Mouse (Mus musculus) embryonic facial prominence, embryonic 14.5 days (tissue): ENCODE measurements around the gene P3h4. TPM values are rescaled to one million over a fixed set of nuclear protein-coding genes. Genes with fewer than 3 reads are reported as not detected.

Experiments used
- ATAC-seq: fragments of 200-750 bp; cut with Nextera tagmentation; 2 replicates; pipeline ENCODE4 v1.8.0; 2017; ENCODE audit warnings: low read depth, moderate number of reproducible peaks, moderate TSS enrichment
- DNase-seq: peaks from one replicate; pipeline ENCODE4 v3.0.0-alpha.2; 2015; ENCODE audit warnings: low spot score
- H3K27ac ChIP-seq: fragments of 300-500 bp; sonication (generic); replicated peaks from 2 replicates; pipeline ENCODE4 v1.5.1; 2014; ENCODE audit warnings: low read depth, mild to moderate bottlenecking, low read length, moderate library complexity
- H3K27me3 ChIP-seq: fragments of 300-500 bp; sonication (generic); replicated peaks from 2 replicates; pipeline ENCODE4 v1.6.1; 2014; ENCODE audit warnings: low read length; ENCODE audit not compliant: control insufficient read depth, insufficient read depth
- H3K36me3 ChIP-seq: fragments of 300-500 bp; sonication (generic); 2 replicates; pipeline ENCODE4 v1.6.1; 2014; ENCODE audit warnings: low read length, mixed read lengths; ENCODE audit not compliant: control insufficient read depth, insufficient read depth
- H3K4me1 ChIP-seq: fragments of 300-500 bp; sonication (generic); 2 replicates; pipeline ENCODE4 v1.6.1; 2014; ENCODE audit warnings: antibody characterized with exemption, low read length; ENCODE audit not compliant: control insufficient read depth, insufficient read depth
- H3K4me2 ChIP-seq: fragments of 300-500 bp; sonication (generic); 2 replicates; pipeline ENCODE4 v1.6.1; 2014; ENCODE audit warnings: low read depth, mild to moderate bottlenecking, low read length, moderate library complexity, mixed read lengths
- H3K4me3 ChIP-seq: fragments of 300-500 bp; sonication (generic); 2 replicates; pipeline ENCODE4 v1.5.1; 2014; ENCODE audit warnings: low read depth, mild to moderate bottlenecking, low read length
- H3K9ac ChIP-seq: fragments of 300-500 bp; sonication (generic); 2 replicates; pipeline ENCODE4 v1.6.1; 2014; ENCODE audit warnings: low read depth, mild to moderate bottlenecking, low read length, moderate library complexity, mixed read lengths
- H3K9me3 ChIP-seq: fragments of 300-500 bp; sonication (generic); 2 replicates; pipeline ENCODE4 v1.6.1; 2016; ENCODE audit warnings: low read length; ENCODE audit not compliant: control insufficient read depth
- WGBS: fragments of 180-500 bp; shearing (Covaris S2); extraction: QIAGEN DNeasy Blood & Tissue Kit; methylation state at CpG from one replicate; pipeline ENCODE4 v1.1.7; 2014; 5-methylcytosine and 5-hydroxymethylcytosine counted together
- polyA plus RNA-seq: library from polyadenylated mRNA; unstranded; fragments of >200 nt; fragmentation: Nextera tagmentation; extraction: Ambion mirVana; gene quantifications from 2 replicates; pipeline ENCODE4 v1.2.1, GENCODE M21; 2014

P3h4 gene
- polyA plus RNA-seq, 1 experiment from 2014 or later = 92.8 TPM

DNA sequence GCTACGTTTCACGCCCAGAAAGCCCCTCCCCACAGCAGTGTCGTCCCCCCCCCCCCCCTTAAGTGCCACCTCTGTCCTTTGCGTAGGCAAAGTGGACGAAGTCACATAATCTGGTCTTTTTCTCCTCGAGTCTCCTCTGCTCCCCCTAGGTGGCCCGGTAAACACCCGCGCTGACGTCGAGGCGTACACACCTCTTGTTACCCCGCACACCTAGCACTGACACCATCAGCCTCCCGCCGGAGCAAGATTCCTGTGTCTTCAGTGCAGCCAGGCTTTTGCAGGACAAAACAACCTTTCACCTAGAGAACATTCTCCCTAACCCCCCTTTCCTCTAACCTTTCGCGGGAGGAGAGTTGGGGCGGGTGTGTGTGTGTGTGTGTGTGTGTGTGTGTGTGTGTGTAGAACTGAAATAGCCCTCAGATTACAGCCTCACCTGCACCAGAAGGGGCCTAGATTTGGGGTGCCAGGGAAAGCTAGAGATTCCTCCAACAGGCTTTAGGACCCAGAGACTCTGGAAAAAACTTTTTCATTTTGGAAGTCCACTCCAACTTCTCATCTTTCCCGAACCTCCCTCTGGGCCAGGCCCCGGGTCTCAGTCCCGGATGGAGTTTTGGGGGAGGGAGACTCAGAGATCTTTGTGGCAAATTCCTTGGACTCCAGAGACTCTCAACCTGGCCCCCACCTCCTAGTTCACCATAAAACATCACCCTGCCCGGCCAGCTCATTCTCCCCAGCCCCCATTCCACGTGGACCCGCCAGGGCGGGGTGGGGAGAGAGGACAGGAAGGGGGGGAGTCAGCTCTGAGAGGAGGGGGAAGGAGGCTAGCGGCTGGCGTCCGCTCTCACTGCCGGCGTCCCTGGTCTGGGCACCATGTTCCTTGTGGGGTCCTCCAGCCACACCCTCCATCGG, 532 bp upstream of the P3h4 start, which contains the start of gene Fkbp10:
Gene Fkbp10, plus strand, starts transcription at position 784 of the 909 bp plus-strand sequence.
- peaks cover 28% of the 10 kb centered on the region; the same call in 1 of the 2 replicates for H3K36me3 ChIP-seq
- peak within 1 kb of the TSS; percentile 64 for H3K4me2 ChIP-seq
- peaks cover 32% of the 10 kb centered on the region for H3K4me1 ChIP-seq
- H3K27me3 ChIP-seq = no peaks in the 10 kb centered on the region
- ATAC-seq (peak; percentile 49), DNase-seq (peak; percentile 91)
- H3K9me3 ChIP-seq = no peaks in the 10 kb centered on the region
- H3K4me3 ChIP-seq = peak within 1 kb of the TSS; percentile 76
- WGBS = 0% methylated on average over 24 of the region's 31 CpGs
- H3K9ac ChIP-seq = peak within 1 kb of the TSS; percentile 89
- peak within 1 kb of the TSS; percentile 93 for H3K27ac ChIP-seq

DNA sequence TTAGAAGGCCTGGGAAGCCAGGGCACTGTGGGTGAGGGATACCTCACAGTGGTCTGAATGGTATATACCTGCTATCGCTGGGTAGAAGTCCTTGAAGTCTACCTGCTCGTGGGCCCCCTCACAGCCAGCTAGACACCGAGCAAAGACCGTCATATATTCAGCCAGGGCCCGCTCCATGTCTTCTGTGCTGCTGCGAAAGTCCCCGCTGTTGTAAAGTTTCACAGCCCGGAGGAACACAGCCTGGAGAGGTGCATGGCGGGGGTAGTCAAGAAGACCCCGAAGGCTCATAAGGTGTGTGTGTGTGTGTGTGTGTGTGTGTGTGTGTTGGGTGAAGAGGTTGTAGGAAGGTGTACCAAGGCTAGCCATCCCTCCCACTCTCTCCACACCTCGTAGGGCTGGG, 1.1 kb downstream of the P3h4 start:
- 61% methylated on average over 11 of the region's 11 CpGs for WGBS
- Histone ChIP-seq H3K9me3 (no peaks in the 10 kb centered on the region), H3K4me1 (peaks cover 32% of the 10 kb centered on the region), H3K9ac (peak overlapping the region; percentile 89), H3K36me3 (peaks cover 32% of the 10 kb centered on the region), H3K27ac (peak overlapping the region; percentile 93; the same call in 1 of the 2 replicates), H3K27me3 (no peaks in the 10 kb centered on the region), H3K4me3 (peak overlapping the region; percentile 76), H3K4me2 (peak overlapping the region; percentile 64)
- ATAC-seq (no peak), DNase-seq (no peak)

DNA sequence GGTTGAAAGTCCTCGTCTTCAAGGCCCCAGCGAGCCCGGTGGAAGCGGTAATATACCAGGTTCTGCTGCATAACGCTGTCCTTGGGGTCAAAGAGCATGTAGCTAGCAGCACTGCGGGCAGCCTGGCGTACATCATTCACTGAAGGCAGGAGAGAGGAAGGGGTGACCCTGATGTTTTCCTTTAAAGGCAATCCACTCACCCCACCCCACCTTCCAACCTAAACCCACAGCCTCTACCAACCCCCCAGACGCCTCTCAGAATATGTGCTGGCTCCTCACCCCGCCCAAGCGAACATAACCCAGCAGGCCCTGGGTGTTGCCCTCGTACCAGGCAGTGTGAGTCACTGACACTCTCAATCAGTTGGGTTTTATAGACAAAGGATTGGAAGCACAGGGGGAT, 2.9 kb downstream of the P3h4 start:
- H3K27ac ChIP-seq = peak overlapping the region; percentile 21; the same call in 1 of the 2 replicates
- ATAC-seq (no peak), DNase-seq (no peak)
- peak overlapping the region; percentile 89; the same call in 1 of the 2 replicates for H3K9ac ChIP-seq
- H3K36me3 ChIP-seq = peaks cover 40% of the 10 kb centered on the region
- peak overlapping the region; percentile 13; the same call in 1 of the 2 replicates for H3K4me3 ChIP-seq
- 74% methylated on average over 11 of the region's 11 CpGs for WGBS
- H3K9me3 ChIP-seq = no peaks in the 10 kb centered on the region
- H3K27me3 ChIP-seq = no peaks in the 10 kb centered on the region
- H3K4me1 ChIP-seq = peaks cover 25% of the 10 kb centered on the region
- H3K4me2 ChIP-seq = peak overlapping the region; percentile 64

DNA sequence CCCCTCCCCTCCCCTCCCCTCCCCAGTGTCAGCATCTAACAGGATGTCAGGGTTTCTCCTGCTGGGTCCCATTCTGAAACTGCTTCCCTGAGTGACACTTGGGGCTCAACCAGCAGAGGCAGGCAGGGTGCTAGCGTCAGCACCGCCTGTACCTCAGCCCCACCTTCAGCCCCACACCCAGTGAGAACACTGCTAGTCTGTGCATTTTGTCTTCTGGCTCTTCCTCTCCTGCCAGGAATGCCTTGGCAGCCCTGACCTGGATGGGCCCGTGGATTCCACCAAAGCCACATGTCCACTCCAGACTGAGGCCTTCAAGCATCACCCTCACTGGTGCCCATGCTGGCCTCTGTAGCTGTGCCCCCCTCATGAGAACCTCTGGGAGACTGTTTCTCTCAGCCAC, 5.0 kb downstream of the P3h4 start:
- ATAC-seq = no peak
- 0 out of 2 replicates have a peak overlapping the region, but pooled peaks have one; percentile 34 for H3K9ac ChIP-seq
- H3K36me3 ChIP-seq = peaks cover 40% of the 10 kb centered on the region
- H3K9me3 ChIP-seq = no peaks in the 10 kb centered on the region
- peaks cover 21% of the 10 kb centered on the region for H3K4me1 ChIP-seq
- no peaks in the 10 kb centered on the region for H3K27me3 ChIP-seq
- 74% methylated on average over 3 of the region's 3 CpGs for WGBS
- no peak for DNase-seq
- no peak overlapping the region for H3K27ac ChIP-seq
- no peak overlapping the region for H3K4me2 ChIP-seq
- H3K4me3 ChIP-seq = no peak overlapping the region

DNA sequence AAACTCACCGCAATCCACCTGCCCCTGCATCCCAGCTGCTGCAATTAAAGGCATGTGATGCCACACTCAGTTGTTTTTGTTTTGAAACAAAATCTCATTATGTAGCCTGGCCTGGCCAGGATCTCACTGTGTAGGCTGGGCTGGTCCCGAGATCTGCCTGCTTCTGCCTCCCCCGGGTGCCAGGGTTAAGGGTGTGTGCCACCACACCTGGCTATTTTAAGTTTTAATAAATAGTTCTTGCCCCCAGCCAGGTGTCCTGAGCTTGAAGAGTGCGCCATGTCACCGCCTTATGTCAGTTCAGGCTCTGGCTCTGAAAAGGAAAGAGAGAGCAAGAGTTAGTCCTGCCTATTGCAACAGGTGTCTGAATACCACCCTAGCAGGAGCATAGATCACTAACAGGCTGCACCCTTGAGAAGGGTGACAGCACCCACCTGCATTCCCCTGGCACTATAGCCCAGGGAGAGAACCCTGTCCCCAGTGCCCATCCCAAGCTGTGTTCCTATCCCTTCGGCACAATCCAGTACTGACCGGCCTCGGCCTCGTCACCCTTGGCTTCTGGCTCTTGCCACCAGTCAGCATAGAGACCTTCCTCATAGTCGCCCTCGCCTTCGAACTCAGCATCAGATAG, 5.7 kb downstream of the P3h4 start:
- 89% methylated on average over 12 of the region's 12 CpGs for WGBS
- H3K9me3 ChIP-seq = no peaks in the 10 kb centered on the region

DNA sequence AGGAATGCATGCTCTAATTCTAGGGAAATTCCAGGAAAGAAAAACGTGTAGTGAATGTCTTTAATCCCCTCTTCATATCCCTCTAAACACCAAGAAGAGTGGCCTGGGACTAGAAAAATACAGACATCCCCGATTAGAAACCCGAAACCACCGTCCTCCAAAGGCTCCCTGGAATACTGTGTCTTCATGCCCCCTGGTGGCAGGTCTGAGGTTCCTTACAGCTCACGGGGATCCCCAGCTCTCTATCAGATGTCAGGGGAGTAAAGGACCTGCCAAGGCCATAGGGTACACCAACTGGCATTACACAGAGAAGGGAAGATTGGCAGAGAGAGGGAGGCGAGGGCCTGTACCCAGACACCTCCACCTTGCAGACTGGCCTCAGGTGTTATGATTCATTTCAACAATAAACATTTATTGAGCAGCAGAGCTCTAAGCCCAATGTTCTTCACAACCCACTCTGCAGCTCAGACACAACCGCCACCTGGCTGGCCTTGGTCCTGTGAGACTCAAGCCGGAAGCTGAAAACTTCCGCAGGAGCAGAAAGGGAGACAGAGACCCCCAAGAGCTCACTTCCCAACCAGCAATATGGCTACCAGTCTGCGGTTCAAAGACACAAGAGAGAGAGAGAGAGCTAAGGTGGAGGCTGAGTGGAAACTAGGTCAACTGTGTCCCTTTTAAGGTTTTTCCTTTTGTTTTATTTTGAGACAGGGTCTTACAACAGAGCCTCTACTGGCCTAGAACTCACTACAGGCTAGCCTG, 6.4 kb downstream of the P3h4 start:
- Histone ChIP-seq H3K4me3 (no peak overlapping the region), H3K27me3 (no peaks in the 10 kb centered on the region), H3K4me1 (peaks cover 17% of the 10 kb centered on the region), H3K36me3 (peaks cover 40% of the 10 kb centered on the region), H3K9ac (no peak overlapping the region), H3K4me2 (no peak overlapping the region), H3K9me3 (no peaks in the 10 kb centered on the region), H3K27ac (no peak overlapping the region)
- peak; percentile 79 for ATAC-seq
- 39% methylated on average over 10 of the region's 10 CpGs for WGBS
- peak; percentile 86 for DNase-seq

More for the DNA sequence above, 5.7 kb downstream of the P3h4 start:
- Histone ChIP-seq H3K4me1 (peaks cover 21% of the 10 kb centered on the region), H3K27me3 (no peaks in the 10 kb centered on the region), H3K27ac (no peak overlapping the region), H3K36me3 (peaks cover 40% of the 10 kb centered on the region), H3K4me3 (no peak overlapping the region), H3K4me2 (no peak overlapping the region), H3K9ac (no peak overlapping the region)
- ATAC-seq (no peak), DNase-seq (no peak)

DNA sequence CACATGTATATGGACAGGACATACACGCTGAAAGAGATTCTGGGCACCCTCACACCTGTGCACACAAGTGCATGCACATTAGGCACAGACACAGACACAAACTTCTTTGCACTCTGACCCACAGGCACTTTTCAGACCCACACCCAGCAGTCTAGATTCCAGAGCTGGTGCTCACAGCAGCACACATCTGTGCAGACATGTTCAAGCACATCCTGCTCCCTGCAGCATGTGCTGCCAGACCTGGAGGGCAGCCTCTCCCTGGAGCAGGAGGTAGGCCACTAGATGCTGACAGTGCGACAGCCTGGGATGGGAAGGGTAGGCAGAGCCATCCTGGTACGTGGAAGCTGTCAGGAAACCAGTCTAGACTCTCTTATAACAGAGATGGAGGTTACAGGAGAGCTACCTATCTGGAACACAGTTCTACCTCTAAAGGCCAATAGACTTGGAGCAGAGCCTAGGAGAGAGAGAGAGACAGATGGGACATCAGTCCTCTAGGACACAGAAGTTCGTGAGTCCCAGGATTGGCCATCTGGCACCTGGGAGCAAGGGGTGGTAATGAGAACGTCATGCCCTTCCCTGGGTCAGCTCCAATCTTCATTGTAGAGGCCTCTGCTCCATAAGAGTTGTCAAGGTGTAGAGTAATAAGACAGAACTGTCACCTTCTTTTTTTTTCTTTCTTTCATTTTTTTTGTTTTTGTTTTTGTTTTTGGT, 7.5 kb downstream of the P3h4 start:
- H3K4me3 ChIP-seq = no peak overlapping the region
- peaks cover 6% of the 10 kb centered on the region for H3K4me1 ChIP-seq
- H3K27ac ChIP-seq = no peak overlapping the region
- no peaks in the 10 kb centered on the region for H3K27me3 ChIP-seq
- no peak for ATAC-seq
- H3K4me2 ChIP-seq = no peak overlapping the region
- DNase-seq = no peak
- peaks cover 40% of the 10 kb centered on the region for H3K36me3 ChIP-seq
- no peaks in the 10 kb centered on the region for H3K9me3 ChIP-seq
- no peak overlapping the region for H3K9ac ChIP-seq
- WGBS = 83% methylated on average over 5 of the region's 5 CpGs

DNA sequence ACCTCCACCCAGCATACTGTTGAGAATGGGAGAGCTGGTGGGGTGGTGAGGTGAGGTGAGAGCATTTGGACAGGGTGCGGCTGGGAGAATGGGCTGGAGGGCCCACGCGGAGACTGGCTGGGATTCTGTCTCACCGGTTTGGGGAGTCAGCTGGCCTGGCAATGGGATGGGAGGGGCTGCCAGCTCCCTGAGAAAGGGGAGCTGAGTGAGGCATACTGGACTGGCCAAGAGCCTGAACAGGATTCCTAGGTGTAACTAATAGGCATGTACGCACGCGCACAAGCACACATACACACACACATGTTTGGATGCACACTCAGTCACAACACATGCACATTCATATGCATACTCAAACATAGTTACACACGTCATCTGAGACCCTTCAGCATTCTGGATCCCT, 8.4 kb downstream of the P3h4 start:
- no peak for ATAC-seq
- peaks cover 34% of the 10 kb centered on the region for H3K36me3 ChIP-seq
- H3K4me1 ChIP-seq = no peaks in the 10 kb centered on the region; the same call in 1 of the 2 replicates
- no peak overlapping the region for H3K9ac ChIP-seq
- H3K27me3 ChIP-seq = no peaks in the 10 kb centered on the region
- H3K4me2 ChIP-seq = no peak overlapping the region
- peak; percentile 40 for DNase-seq
- WGBS = 60% methylated on average over 5 of the region's 8 CpGs
- H3K27ac ChIP-seq = no peak overlapping the region
- H3K9me3 ChIP-seq = no peaks in the 10 kb centered on the region
- no peak overlapping the region for H3K4me3 ChIP-seq
